17 mouse cellular contexts compared by ENCODE assay signal in the genomic region with DNA sequence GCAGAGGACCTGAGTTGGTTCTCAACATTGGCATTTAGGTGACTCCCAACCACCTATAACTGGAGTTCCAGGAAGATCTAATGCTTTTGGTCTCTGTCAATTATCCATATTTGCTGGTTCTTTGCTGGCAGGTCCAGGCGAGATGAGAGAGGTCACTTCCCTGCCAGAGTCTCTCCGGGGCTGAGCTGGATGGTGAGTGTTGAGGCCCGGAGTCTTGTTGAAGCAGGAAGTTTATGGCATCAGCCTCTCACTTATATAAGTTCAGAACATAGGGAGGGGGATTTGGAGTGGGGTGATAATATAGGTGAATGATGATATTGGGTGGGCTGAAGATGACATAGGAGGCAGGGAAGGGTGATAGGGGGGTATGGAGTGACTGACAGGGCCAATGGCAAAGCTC.
DNase-seq lines count a peak whose midpoint lies in the region; TF ChIP-seq lines count a peak whose summit lies in the region.
"Had no signal": no experiment of that assay in that cellular context is flagged by ENCODE, and none has a peak within 500 bp of the region (broad histone marks: within the 10 kb centered on the region; RNA-seq: fewer than 3 reads in every experiment).

No protein-coding gene starts in this region.

- 84% methylated on average over 3 of the region's 3 CpGs for WGBS in heart, adult 2 months
- 83% methylated on average over 3 of the region's 3 CpGs for WGBS in heart, embryonic 10.5 days

- peak; percentile 82 for DNase-seq in heart, adult 11 months
- DNase-seq in heart, adult 2 months: no peak
- DNase-seq in heart, embryonic 10.5 days (ENCODE audit: low spot score): peak; percentile 54
- DNase-seq in heart, adult 9 months (ENCODE audit: low spot score in 2 of 2): no peak
- DNase-seq: adrenal gland, adult 2 months; adrenal gland, adult 8-10 months; adrenal gland, postnatal 10 days; adrenal gland, postnatal 14 days; adrenal gland, postnatal 25 days; adrenal gland, postnatal 36 days; B cell, adult 2 months; cerebellum, adult 11 months; cerebellum, adult 11-12 months; cerebellum, adult 18-20 months had no signal

- no peaks in the 10 kb centered on the region for H3K79me2 ChIP-seq in heart, adult 2 months (replicated peaks; ENCODE audit: control insufficient read depth, insufficient read depth, low read length)

- no peak overlapping the region for H3K4me3 ChIP-seq in heart, adult 2 months
- H3K4me3 ChIP-seq in heart, embryonic 10.5 days: no peak overlapping the region

- intact Hi-C loops in heart, adult 2 months (cut with DNase I): no loop called here

- no peak for TF ChIP-seq CTCF in heart, adult 2 months (IDR thresholded peaks at IDR 0.05)

- H3K9me3 ChIP-seq in heart, embryonic 10.5 days: no peaks in the 10 kb centered on the region
- H3K9me3 ChIP-seq: G1E had no signal

- no peak for TF ChIP-seq POLR2A in heart, adult 2 months (IDR thresholded peaks at IDR 0.05; ENCODE audit: insufficient read depth, low read depth, low read length)

- peaks cover 1% of the 10 kb centered on the region; the same call in 1 of the 2 replicates for H3K4me1 ChIP-seq in heart, adult 2 months (ENCODE audit: control insufficient read depth, insufficient read depth, low read length)
- H3K4me1 ChIP-seq in heart, embryonic 10.5 days: peaks cover 14% of the 10 kb centered on the region

- peaks cover 3% of the 10 kb centered on the region; the same call in 1 of the 2 replicates for H3K36me3 ChIP-seq in heart, adult 2 months (ENCODE audit: control insufficient read depth, insufficient read depth, low read length)
- H3K36me3 ChIP-seq in heart, embryonic 10.5 days: no peaks in the 10 kb centered on the region
- H3K36me3 ChIP-seq: G1E had no signal

- H3K27me3 ChIP-seq in heart, adult 2 months (ENCODE audit: control insufficient read depth, insufficient read depth, low read length): no peaks in the 10 kb centered on the region
- no peaks in the 10 kb centered on the region for H3K27me3 ChIP-seq in heart, embryonic 10.5 days (ENCODE audit: insufficient read depth, poor library complexity, severe bottlenecking)
- H3K27me3 ChIP-seq: CH12.LX, Patski had no signal

- no peak overlapping the region for H3K27ac ChIP-seq in heart, adult 2 months
- no peak overlapping the region for H3K27ac ChIP-seq in heart, embryonic 10.5 days

- no peak for TF ChIP-seq EP300 in heart, adult 2 months (IDR thresholded peaks at IDR 0.05; ENCODE audit: insufficient read depth, low read depth, low read length)

- H3K9ac ChIP-seq in heart, adult 2 months (ENCODE audit: low read depth, low read length): no peak overlapping the region

Comparison
In these comparisons a context has a peak if more than half of its experiments do, and no peak if none do; other contexts are left out.
1. DNase-seq: peak in heart, adult 11 months (single experiment) and heart, embryonic 10.5 days (single experiment); none in heart, adult 2 months (0 of 2) and heart, adult 9 months (0 of 2).